Mouse (Mus musculus): ENCODE results near the gene Akt3. TPM values are rescaled to one million over a fixed set of nuclear protein-coding genes. Genes with fewer than 3 reads are reported as not detected.
A peak's percentile ranks its signal among the peaks of the same experiment; 100 is the strongest.

Akt3 gene
- polyA plus RNA-seq, 1 experiment from 2014 or later, result 0.37 TPM

DNA sequence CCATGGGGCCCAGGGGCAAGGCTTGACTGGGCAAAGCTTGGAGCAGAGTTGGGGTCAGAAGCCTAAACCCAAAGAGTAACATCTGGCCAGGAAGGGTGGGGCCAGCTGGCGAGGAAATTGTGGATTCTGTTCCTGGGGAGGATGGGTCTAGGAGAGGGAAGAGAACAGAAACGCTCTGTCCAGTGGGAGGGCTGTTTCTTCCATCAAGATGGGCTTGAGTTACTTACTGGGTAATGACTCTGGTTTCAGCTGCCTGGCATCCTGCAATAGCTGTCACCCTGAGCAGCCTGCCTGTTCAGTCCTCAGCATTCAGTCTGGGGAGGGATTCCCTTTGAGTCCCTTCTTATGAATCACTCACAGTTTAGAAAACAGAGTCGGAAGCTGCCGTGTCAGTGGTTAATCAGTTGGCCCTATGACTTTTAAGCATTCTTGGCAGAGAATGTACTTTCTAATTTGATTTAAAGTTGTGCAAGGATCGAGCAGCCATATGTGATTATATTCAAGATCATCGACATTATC lies 243.0 kb downstream of the Akt3 start:
- no peak overlapping the region for H3K27ac ChIP-seq (ENCODE audit: low read length)

GRCm38 (mm10) chr1:177014346-177014745 lies 243.7 kb downstream of the Akt3 start:
- H3K27me3 ChIP-seq (ENCODE audit: control insufficient read depth, insufficient read depth, low read depth, low read length), result no peaks in the 10 kb centered on the region
- 55% methylated on average over 2 of the region's 2 CpGs for WGBS (ENCODE audit: insufficient replicate concordance)
- no peaks in the 10 kb centered on the region for H3K9me3 ChIP-seq (replicated peaks; ENCODE audit: control insufficient read depth, low read length)
- H3K36me3 ChIP-seq (ENCODE audit: control insufficient read depth, insufficient read depth), result no peaks in the 10 kb centered on the region
- no peak overlapping the region for H3K4me2 ChIP-seq (ENCODE audit: low read depth, low read length)
- no peak overlapping the region for H3K27ac ChIP-seq (ENCODE audit: low read length)
- no peaks in the 10 kb centered on the region for H3K4me1 ChIP-seq (ENCODE audit: control insufficient read depth, low read depth, low read length)
- ATAC-seq (ENCODE audit: low read depth), result no peak
- H3K4me3 ChIP-seq (ENCODE audit: low read depth, low read length), result no peak overlapping the region
- H3K9ac ChIP-seq (ENCODE audit: low read depth, low read length), result no peak overlapping the region

More for the DNA sequence above, 243.0 kb downstream of the Akt3 start:
- no peak overlapping the region for H3K9ac ChIP-seq (ENCODE audit: low read depth, low read length)
- no peaks in the 10 kb centered on the region for H3K4me1 ChIP-seq (ENCODE audit: control insufficient read depth, low read depth, low read length)
- H3K4me3 ChIP-seq (ENCODE audit: low read depth, low read length), result no peak overlapping the region
- WGBS (ENCODE audit: insufficient replicate concordance), result 57% methylated on average over 6 of the region's 6 CpGs
- H3K27me3 ChIP-seq (ENCODE audit: control insufficient read depth, insufficient read depth, low read depth, low read length), result no peaks in the 10 kb centered on the region
- no peak overlapping the region for H3K4me2 ChIP-seq (ENCODE audit: low read depth, low read length)
- ATAC-seq (ENCODE audit: low read depth), result no peak
- H3K9me3 ChIP-seq (replicated peaks; ENCODE audit: control insufficient read depth, low read length), result no peaks in the 10 kb centered on the region
- no peaks in the 10 kb centered on the region for H3K36me3 ChIP-seq (ENCODE audit: control insufficient read depth, insufficient read depth)

GRCm38 (mm10) chr1:177013776-177014175 lies 244.2 kb downstream of the Akt3 start:
- ATAC-seq (ENCODE audit: low read depth), result no peak
- H3K9ac ChIP-seq (ENCODE audit: low read depth, low read length), result no peak overlapping the region

DNA sequence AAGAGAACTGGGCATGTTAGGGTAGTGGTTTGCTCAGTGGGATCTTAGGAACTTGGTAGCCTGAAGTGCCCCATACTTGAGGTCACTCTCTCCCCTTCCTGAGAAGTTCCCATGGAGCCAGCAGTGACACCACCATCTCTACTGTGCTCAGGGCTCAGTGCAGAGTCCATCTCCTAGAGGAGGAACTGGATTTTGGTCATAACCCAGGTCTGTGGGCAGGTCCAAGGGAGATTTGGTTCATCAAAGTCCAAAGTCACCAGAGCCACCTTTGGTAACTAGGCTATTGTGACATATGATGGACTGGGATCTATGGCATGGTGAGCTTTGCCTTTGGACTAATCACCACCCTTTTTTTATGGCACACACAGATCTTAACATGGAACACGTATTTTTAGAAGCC lies 244.7 kb downstream of the Akt3 start:
- no peaks in the 10 kb centered on the region for H3K4me1 ChIP-seq (ENCODE audit: control insufficient read depth, low read depth, low read length)
- ATAC-seq (ENCODE audit: low read depth), result peak; percentile 51
- no peak overlapping the region for H3K4me3 ChIP-seq (ENCODE audit: low read depth, low read length)
- H3K4me2 ChIP-seq (ENCODE audit: low read depth, low read length), result no peak overlapping the region
- H3K9me3 ChIP-seq (replicated peaks; ENCODE audit: control insufficient read depth, low read length), result no peaks in the 10 kb centered on the region
- no peaks in the 10 kb centered on the region for H3K27me3 ChIP-seq (ENCODE audit: control insufficient read depth, insufficient read depth, low read depth, low read length)
- no peak overlapping the region for H3K27ac ChIP-seq (ENCODE audit: low read length)
- H3K36me3 ChIP-seq (ENCODE audit: control insufficient read depth, insufficient read depth), result no peaks in the 10 kb centered on the region
- WGBS (ENCODE audit: insufficient replicate concordance), result 59% methylated on average over 1 of the region's 1 CpGs
- no peak overlapping the region for H3K9ac ChIP-seq (ENCODE audit: low read depth, low read length)

More at GRCm38 (mm10) chr1:177013776-177014175, 244.2 kb downstream of the Akt3 start:
- Histone ChIP-seq H3K36me3 (ENCODE audit: control insufficient read depth, insufficient read depth) (no peaks in the 10 kb centered on the region), H3K4me3 (ENCODE audit: low read depth, low read length) (no peak overlapping the region), H3K9me3 (replicated peaks; ENCODE audit: control insufficient read depth, low read length) (no peaks in the 10 kb centered on the region), H3K4me1 (ENCODE audit: control insufficient read depth, low read depth, low read length) (no peaks in the 10 kb centered on the region), H3K4me2 (ENCODE audit: low read depth, low read length) (no peak overlapping the region), H3K27me3 (ENCODE audit: control insufficient read depth, insufficient read depth, low read depth, low read length) (no peaks in the 10 kb centered on the region), H3K27ac (ENCODE audit: low read length) (no peak overlapping the region)
- 70% methylated on average over 3 of the region's 3 CpGs for WGBS (ENCODE audit: insufficient replicate concordance)

DNA sequence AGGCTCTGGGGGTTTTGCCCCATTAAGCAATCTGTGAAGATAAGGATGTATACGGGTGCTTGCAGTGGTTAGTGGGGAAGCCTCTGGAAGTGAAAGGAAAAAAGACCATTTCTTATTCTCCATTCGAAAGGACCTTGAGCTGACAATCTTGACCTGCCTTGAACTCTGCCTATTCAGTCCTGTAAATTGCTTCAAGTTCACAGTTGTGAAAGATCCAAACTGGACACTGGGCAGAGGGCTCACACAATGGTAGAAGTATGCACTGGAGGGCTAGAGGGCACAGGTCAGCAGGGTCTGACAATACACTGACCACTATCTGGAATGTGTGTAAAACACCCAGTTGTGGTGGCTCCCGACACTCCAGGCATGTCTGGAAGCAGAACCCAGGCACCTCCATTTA lies 245.2 kb downstream of the Akt3 start:
- H3K9me3 ChIP-seq (replicated peaks; ENCODE audit: control insufficient read depth, low read length), result no peaks in the 10 kb centered on the region
- no peaks in the 10 kb centered on the region for H3K36me3 ChIP-seq (ENCODE audit: control insufficient read depth, insufficient read depth)
- no peak overlapping the region for H3K4me3 ChIP-seq (ENCODE audit: low read depth, low read length)
- no peak for ATAC-seq (ENCODE audit: low read depth)
- no peaks in the 10 kb centered on the region for H3K4me1 ChIP-seq (ENCODE audit: control insufficient read depth, low read depth, low read length)
- H3K27ac ChIP-seq (ENCODE audit: low read length), result no peak overlapping the region
- no peaks in the 10 kb centered on the region for H3K27me3 ChIP-seq (ENCODE audit: control insufficient read depth, insufficient read depth, low read depth, low read length)
- WGBS (ENCODE audit: insufficient replicate concordance), result 59% methylated on average over 3 of the region's 3 CpGs
- no peak overlapping the region for H3K4me2 ChIP-seq (ENCODE audit: low read depth, low read length)
- no peak overlapping the region for H3K9ac ChIP-seq (ENCODE audit: low read depth, low read length)

DNA sequence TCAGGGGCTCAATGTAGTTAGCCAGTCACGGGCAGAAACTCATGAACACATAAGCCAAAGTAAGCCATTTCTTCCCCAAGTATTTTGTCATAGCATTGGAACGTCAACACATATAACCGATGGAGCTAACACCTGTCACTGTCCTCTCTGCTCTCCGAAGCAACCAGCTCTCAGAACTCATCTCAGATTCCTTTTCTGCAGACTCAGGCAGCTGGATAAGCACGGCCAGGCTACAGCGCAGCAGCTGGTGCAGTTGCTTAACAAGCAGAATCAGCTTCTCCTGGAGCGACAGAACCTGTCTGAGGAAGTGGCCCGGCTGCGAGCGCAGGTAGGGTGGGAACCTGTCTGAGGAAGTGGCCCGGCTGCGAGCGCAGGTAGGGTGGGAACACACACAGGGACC lies 246.3 kb downstream of the Akt3 start:
- H3K4me2 ChIP-seq (ENCODE audit: low read depth, low read length), result no peak overlapping the region
- no peaks in the 10 kb centered on the region for H3K36me3 ChIP-seq (ENCODE audit: control insufficient read depth, insufficient read depth)
- no peak overlapping the region for H3K4me3 ChIP-seq (ENCODE audit: low read depth, low read length)
- no peak for ATAC-seq (ENCODE audit: low read depth)
- H3K9ac ChIP-seq (ENCODE audit: low read depth, low read length), result no peak overlapping the region
- no peak overlapping the region for H3K27ac ChIP-seq (ENCODE audit: low read length)
- H3K4me1 ChIP-seq (ENCODE audit: control insufficient read depth, low read depth, low read length), result no peaks in the 10 kb centered on the region
- H3K27me3 ChIP-seq (ENCODE audit: control insufficient read depth, insufficient read depth, low read depth, low read length), result no peaks in the 10 kb centered on the region
- 68% methylated on average over 13 of the region's 13 CpGs for WGBS (ENCODE audit: insufficient replicate concordance)
- H3K9me3 ChIP-seq (replicated peaks; ENCODE audit: control insufficient read depth, low read length), result no peaks in the 10 kb centered on the region

- ATAC-seq (ENCODE audit: low read depth), result no peak
- 65% methylated on average over 6 of the region's 6 CpGs for WGBS (ENCODE audit: insufficient replicate concordance)
Measured at GRCm38 (mm10) chr1:177010607-177011302, 247.2 kb downstream of the Akt3 start.

DNA sequence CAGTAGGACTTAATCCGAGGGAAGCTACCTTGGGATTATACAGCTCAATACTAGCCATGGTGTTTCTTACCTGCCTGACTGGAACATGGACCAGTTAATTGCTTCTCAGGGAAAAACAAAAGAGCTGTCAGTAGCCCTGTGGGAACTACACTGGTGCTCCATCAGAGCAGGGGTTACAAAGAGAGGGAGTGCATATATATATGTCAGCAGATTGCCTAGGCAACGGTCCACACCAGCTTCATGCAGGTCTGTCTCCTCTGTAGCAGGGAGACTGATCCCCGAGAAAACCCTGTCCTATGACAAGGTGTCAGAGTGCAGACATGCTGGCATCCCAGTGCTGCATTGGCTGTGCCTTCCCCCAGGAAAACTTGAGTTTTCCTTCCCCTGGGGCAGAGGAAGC lies 248.0 kb downstream of the Akt3 start:
- ATAC-seq (ENCODE audit: low read depth), result no peak
- Histone ChIP-seq H3K27me3 (ENCODE audit: control insufficient read depth, insufficient read depth, low read depth, low read length) (no peaks in the 10 kb centered on the region), H3K27ac (ENCODE audit: low read length) (no peak overlapping the region), H3K4me2 (ENCODE audit: low read depth, low read length) (no peak overlapping the region), H3K9me3 (replicated peaks; ENCODE audit: control insufficient read depth, low read length) (no peaks in the 10 kb centered on the region), H3K9ac (ENCODE audit: low read depth, low read length) (no peak overlapping the region), H3K4me3 (ENCODE audit: low read depth, low read length) (no peak overlapping the region), H3K4me1 (ENCODE audit: control insufficient read depth, low read depth, low read length) (no peaks in the 10 kb centered on the region), H3K36me3 (ENCODE audit: control insufficient read depth, insufficient read depth) (no peaks in the 10 kb centered on the region)
- WGBS (ENCODE audit: insufficient replicate concordance), result 67% methylated on average over 3 of the region's 3 CpGs

More at GRCm38 (mm10) chr1:177010607-177011302, 247.2 kb downstream of the Akt3 start:
- no peaks in the 10 kb centered on the region for H3K4me1 ChIP-seq (ENCODE audit: control insufficient read depth, low read depth, low read length)
- H3K27me3 ChIP-seq (ENCODE audit: control insufficient read depth, insufficient read depth, low read depth, low read length), result no peaks in the 10 kb centered on the region
- no peak overlapping the region for H3K4me2 ChIP-seq (ENCODE audit: low read depth, low read length)
- H3K4me3 ChIP-seq (ENCODE audit: low read depth, low read length), result no peak overlapping the region
- no peaks in the 10 kb centered on the region for H3K9me3 ChIP-seq (replicated peaks; ENCODE audit: control insufficient read depth, low read length)
- no peaks in the 10 kb centered on the region for H3K36me3 ChIP-seq (ENCODE audit: control insufficient read depth, insufficient read depth)
- no peak overlapping the region for H3K27ac ChIP-seq (ENCODE audit: low read length)
- no peak overlapping the region for H3K9ac ChIP-seq (ENCODE audit: low read depth, low read length)

- Histone ChIP-seq H3K4me1 (ENCODE audit: control insufficient read depth, low read depth, low read length) (no peaks in the 10 kb centered on the region), H3K9ac (ENCODE audit: low read depth, low read length) (no peak overlapping the region), H3K4me3 (ENCODE audit: low read depth, low read length) (no peak overlapping the region), H3K4me2 (ENCODE audit: low read depth, low read length) (no peak overlapping the region), H3K27ac (ENCODE audit: low read length) (no peak overlapping the region), H3K9me3 (replicated peaks; ENCODE audit: control insufficient read depth, low read length) (no peaks in the 10 kb centered on the region), H3K27me3 (ENCODE audit: control insufficient read depth, insufficient read depth, low read depth, low read length) (no peaks in the 10 kb centered on the region), H3K36me3 (ENCODE audit: control insufficient read depth, insufficient read depth) (no peaks in the 10 kb centered on the region)
- no peak; the same call in 1 of the 2 replicates for ATAC-seq (ENCODE audit: low read depth)
- WGBS (ENCODE audit: insufficient replicate concordance), result 57% methylated on average over 1 of the region's 1 CpGs
Measured at GRCm38 (mm10) chr1:177008777-177009176, 249.2 kb downstream of the Akt3 start.
